Mouse (Mus musculus) spleen, adult 2 months (tissue): Measurements from ENCODE around the gene Slc44a1.

ENCODE experiments used
- CTCF ChIP-seq: fragments of 200-500 bp; IDR thresholded peaks from 2 replicates; pipeline ENCODE4 v1.5.1; 2011; ENCODE audit warnings: mild to moderate bottlenecking, inconsistent platforms; ENCODE audit not compliant: insufficient read depth, insufficient read length, insufficient replicate concordance; ENCODE audit errors: extremely low read depth
- POLR2A ChIP-seq: fragments of 200-500 bp; IDR thresholded peaks from 2 replicates; pipeline ENCODE4 v1.6.1; 2011; ENCODE audit warnings: low read depth, low read length, inconsistent platforms

DNA sequence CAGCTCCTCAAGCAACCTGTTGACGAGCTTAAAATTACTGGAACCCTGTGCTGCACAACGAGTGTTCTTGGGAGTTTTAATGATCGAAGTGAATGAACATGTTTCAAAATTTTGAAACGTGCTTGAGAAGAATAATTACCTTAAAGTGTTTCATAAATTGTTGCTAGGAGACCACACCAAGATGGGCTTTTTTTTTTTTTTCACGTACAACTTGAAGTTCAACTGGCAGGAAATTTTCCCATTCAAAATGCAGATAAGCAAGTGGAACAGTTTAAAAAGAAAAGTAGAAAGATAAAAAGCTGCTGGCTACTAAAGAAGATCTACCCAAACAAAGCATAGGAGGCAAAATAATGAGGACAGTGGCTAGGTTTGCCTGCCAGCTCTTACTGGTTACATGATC is 41.7 kb upstream of the Slc44a1 start:
- TF ChIP-seq CTCF (no peak), POLR2A (no peak)
